Mouse (Mus musculus) stomach, embryonic 15.5 days (tissue): ENCODE results near the gene Phxr2. TPM values are rescaled to one million over a fixed set of nuclear protein-coding genes. Genes with fewer than 3 reads are reported as not detected.
"Not testable (repeated sequence)": the region's sequence is repeated elsewhere in the genome, so short reads cannot be mapped to it uniquely, and the experiment has no call there.

Source experiments
- ATAC-seq: fragments of 200-750 bp; cut with Nextera tagmentation; 2 replicates; pipeline ENCODE4 v1.8.0; 2017; ENCODE audit warnings: low read depth, moderate number of reproducible peaks, moderate TSS enrichment; ENCODE audit not compliant: insufficient read depth, low FRiP score
- H3K27ac ChIP-seq: fragments of 300-500 bp; sonication (generic); 2 replicates; pipeline ENCODE4 v1.5.1; 2015; ENCODE audit warnings: mild to moderate bottlenecking, inconsistent platforms
- H3K27me3 ChIP-seq: fragments of 300-500 bp; sonication (generic); replicated peaks from 2 replicates; pipeline ENCODE4 v1.6.1; 2015; ENCODE audit warnings: inconsistent platforms
- H3K36me3 ChIP-seq: fragments of 300-500 bp; sonication (generic); 2 replicates; pipeline ENCODE4 v1.6.1; 2015; ENCODE audit warnings: inconsistent platforms
- H3K4me1 ChIP-seq: fragments of 300-500 bp; sonication (generic); 2 replicates; pipeline ENCODE4 v1.6.1; 2015; ENCODE audit warnings: inconsistent platforms
- H3K4me2 ChIP-seq: fragments of 300-500 bp; sonication (generic); 2 replicates; pipeline ENCODE4 v1.6.1; 2015; ENCODE audit warnings: mild to moderate bottlenecking, inconsistent platforms
- H3K4me3 ChIP-seq: fragments of 300-500 bp; sonication (generic); replicated peaks from 2 replicates; pipeline ENCODE4 v1.5.1; 2015; ENCODE audit warnings: inconsistent platforms
- H3K9ac ChIP-seq: fragments of 300-500 bp; sonication (generic); 2 replicates; pipeline ENCODE4 v1.6.1; 2015; ENCODE audit warnings: inconsistent platforms
- H3K9me3 ChIP-seq: fragments of 300-500 bp; sonication (generic); 2 replicates; pipeline ENCODE4 v1.6.1; 2016; ENCODE audit warnings: inconsistent platforms
- WGBS: fragments of 180-500 bp; shearing (Covaris S2); methylation state at CpG from one replicate; pipeline ENCODE4 v1.1.7; 2015; 5-methylcytosine and 5-hydroxymethylcytosine counted together
- polyA plus RNA-seq: library from polyadenylated mRNA; unstranded; fragments of >200 nt; fragmentation: Nextera tagmentation; extraction: Ambion mirVana; gene quantifications from 2 replicates; pipeline ENCODE4 v1.2.1, GENCODE M21; 2015

The Phxr2 gene
- polyA plus RNA-seq, 1 experiment from 2014 or later: not detected

DNA sequence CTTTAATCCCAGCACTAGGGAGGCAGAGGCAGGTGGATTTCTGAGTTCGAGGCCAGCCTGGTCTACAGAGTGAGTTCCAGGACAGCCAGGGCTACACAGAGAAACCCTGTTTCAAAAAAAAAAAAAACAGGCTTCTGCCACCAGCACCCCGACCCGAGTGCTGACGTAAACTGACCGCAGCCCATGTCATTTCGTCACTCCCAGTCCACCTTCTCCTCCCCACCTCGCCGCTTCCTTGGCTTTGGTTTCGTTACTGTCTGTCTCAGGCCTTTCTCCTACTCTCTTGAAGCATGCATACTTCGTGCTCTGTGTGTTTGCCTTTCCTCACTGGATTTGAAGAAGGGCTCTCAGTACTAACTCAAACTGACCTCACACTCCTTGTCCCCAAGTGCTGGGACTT is 31.6 kb upstream of the Phxr2 start:
- H3K27ac ChIP-seq, H3K4me3 ChIP-seq, H3K9ac ChIP-seq, H3K9me3 ChIP-seq, H3K4me2 ChIP-seq, H3K4me1 ChIP-seq, H3K27me3 ChIP-seq, ATAC-seq, H3K36me3 ChIP-seq: not testable (repeated sequence)
- 97% methylated on average over 10 of the region's 10 CpGs for WGBS

DNA sequence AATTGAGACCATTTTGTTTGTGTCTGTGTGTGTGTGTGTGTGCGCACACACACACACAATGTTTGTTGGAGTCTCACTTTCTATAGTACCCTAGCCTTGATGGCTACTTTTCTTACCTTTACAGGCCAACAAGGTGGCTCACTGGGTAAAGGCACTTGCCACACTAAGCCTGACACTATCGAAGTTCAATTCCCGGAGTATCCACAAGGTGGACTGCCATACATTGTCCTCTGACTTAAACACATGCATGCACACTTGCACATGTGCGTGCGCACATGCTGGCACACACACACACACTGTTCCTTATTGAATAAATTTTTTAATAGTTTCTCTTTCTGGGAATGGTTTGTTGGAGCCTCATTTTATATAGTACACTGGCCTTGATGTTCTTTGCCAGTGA is 30.7 kb upstream of the Phxr2 start:
- no peak for ATAC-seq
- WGBS: 91% methylated on average over 5 of the region's 5 CpGs

DNA sequence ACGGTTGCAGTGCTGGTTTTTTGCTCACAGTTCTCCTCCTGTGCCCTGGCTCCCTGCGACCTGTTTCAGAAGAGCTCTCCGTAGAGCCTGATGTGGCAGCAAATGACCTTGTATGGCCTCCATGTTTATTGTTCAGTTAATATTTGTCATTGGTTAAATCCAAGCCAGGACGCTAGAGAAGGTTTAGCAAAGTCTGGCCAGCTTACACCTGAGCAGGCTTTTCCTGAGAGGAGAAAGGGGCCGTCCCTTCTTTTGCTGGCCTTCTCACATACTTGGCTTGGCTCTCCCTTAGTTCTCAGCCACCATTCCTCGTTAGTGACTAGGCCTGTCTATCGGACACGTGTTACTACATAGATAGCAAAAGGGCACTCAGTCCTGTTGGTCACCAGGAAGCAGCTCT is 28.5 kb upstream of the Phxr2 start:
- Histone ChIP-seq H3K4me2 (no peak overlapping the region), H3K27ac (no peak overlapping the region), H3K27me3 (no peaks in the 10 kb centered on the region), H3K4me3 (no peak overlapping the region), H3K9me3 (no peaks in the 10 kb centered on the region), H3K9ac (no peak overlapping the region), H3K4me1 (no peaks in the 10 kb centered on the region), H3K36me3 (0 out of 2 replicates have a peak, but pooled peaks cover 3% of the 10 kb centered on the region)
- ATAC-seq: no peak
- 71% methylated on average over 8 of the region's 8 CpGs for WGBS

More for the DNA sequence above, 30.7 kb upstream of the Phxr2 start:
- no peak overlapping the region for H3K9ac ChIP-seq
- no peaks in the 10 kb centered on the region for H3K9me3 ChIP-seq
- H3K27ac ChIP-seq: no peak overlapping the region
- H3K4me1 ChIP-seq: no peaks in the 10 kb centered on the region
- H3K4me2 ChIP-seq: no peak overlapping the region
- H3K4me3 ChIP-seq: no peak overlapping the region
- H3K36me3 ChIP-seq: no peaks in the 10 kb centered on the region
- H3K27me3 ChIP-seq: no peaks in the 10 kb centered on the region

DNA sequence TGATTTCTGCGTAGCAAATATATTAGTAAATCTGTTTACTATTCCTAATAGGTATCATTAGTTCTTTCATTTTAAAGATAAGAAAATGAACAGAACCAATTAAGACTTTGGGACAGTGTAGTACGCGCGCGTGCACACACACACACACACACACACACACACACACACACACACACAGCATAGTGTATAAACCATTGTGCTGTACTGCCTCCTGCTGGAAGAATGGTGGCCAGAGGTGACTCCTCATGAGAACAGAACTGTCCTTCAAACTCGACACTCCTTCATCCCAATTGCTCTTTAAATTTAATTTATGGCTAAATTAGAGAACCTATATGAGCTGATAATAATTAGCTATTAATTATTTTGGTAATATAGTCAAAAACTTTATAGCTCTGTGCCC is 25.9 kb upstream of the Phxr2 start:
- no peak overlapping the region for H3K27ac ChIP-seq
- ATAC-seq: no peak
- H3K27me3 ChIP-seq: no peaks in the 10 kb centered on the region
- H3K4me1 ChIP-seq: no peaks in the 10 kb centered on the region
- H3K36me3 ChIP-seq: 0 out of 2 replicates have a peak, but pooled peaks cover 3% of the 10 kb centered on the region
- no peak overlapping the region for H3K4me2 ChIP-seq
- H3K4me3 ChIP-seq: no peak overlapping the region
- no peak overlapping the region for H3K9ac ChIP-seq
- H3K9me3 ChIP-seq: no peaks in the 10 kb centered on the region
- WGBS: 90% methylated on average over 6 of the region's 6 CpGs

DNA sequence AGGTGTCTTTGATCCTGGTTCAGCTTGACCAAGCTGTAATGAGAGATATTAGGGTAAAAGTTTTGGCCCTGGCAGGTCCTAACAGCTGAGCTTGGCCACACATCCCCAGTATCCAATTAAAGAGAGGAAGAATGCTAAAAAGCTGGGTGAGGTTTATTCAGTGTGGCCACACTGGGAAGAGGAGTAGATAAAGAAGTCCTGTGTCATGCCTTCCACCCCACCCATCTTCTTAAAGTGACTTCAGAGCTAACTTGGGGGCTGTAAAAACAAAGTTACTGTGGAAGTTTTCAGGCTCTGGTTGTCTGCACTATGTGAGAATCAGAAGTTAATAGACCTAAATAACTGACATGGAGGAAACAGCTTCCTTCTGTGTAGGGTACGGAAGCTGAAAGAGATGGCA is 25.5 kb upstream of the Phxr2 start:
- H3K27ac ChIP-seq: no peak overlapping the region
- WGBS: 95% methylated on average over 1 of the region's 1 CpGs
- no peak for ATAC-seq
- no peak overlapping the region for H3K4me3 ChIP-seq
- 0 out of 2 replicates have a peak, but pooled peaks cover 3% of the 10 kb centered on the region for H3K36me3 ChIP-seq
- no peaks in the 10 kb centered on the region for H3K9me3 ChIP-seq
- H3K4me1 ChIP-seq: no peaks in the 10 kb centered on the region
- no peak overlapping the region for H3K4me2 ChIP-seq
- no peaks in the 10 kb centered on the region for H3K27me3 ChIP-seq
- H3K9ac ChIP-seq: no peak overlapping the region

DNA sequence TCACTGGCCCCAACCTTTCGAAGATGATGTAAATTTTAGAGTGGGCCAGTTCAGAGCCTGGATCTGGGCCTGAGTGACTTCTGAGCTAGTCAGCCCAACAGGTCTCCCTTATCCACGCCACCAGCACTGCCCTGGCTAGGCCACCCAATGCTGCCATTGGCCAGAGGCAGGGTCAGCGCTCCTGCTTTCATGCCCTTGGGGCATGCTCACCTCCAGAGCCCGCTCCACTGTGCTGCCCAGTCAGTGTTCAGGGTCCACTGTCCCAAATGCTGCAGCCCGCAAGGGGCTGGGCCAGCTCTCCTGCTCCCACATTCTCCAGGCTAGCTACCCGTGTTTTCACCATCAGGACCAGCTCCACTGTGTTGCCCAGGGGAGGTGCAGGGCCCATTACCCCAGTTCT is 23.9 kb upstream of the Phxr2 start:
- WGBS: 90% methylated on average over 6 of the region's 6 CpGs

DNA sequence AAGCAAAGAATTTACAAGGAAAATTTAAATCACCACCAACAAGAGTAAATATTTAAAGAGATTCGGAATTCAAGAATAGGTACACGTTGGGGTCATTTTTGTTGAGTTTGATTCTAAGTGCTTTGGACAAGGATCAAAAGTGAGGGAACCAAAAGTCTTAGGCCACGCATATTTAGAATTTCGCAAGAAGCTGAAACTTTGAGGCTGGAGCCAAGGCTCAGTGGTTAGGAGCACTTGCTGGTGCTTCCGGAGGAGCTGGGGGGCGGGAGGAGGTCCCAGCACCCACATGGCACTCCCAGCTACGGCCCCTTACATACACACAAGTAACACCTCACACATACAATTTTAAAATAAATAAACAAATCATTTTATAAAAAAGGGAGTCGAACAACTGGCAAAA is 20.5 kb upstream of the Phxr2 start:
- WGBS: 91% methylated on average over 8 of the region's 8 CpGs
- no peaks in the 10 kb centered on the region for H3K27me3 ChIP-seq
- no peaks in the 10 kb centered on the region for H3K4me1 ChIP-seq
- no peak overlapping the region for H3K27ac ChIP-seq
- H3K9ac ChIP-seq: no peak overlapping the region
- H3K36me3 ChIP-seq: 0 out of 2 replicates have a peak, but pooled peaks cover 3% of the 10 kb centered on the region
- H3K4me3 ChIP-seq: no peak overlapping the region
- no peaks in the 10 kb centered on the region for H3K9me3 ChIP-seq
- ATAC-seq: no peak
- H3K4me2 ChIP-seq: no peak overlapping the region

More for the DNA sequence above, 23.9 kb upstream of the Phxr2 start:
- no peaks in the 10 kb centered on the region for H3K4me1 ChIP-seq
- no peak overlapping the region for H3K9ac ChIP-seq
- 0 out of 2 replicates have a peak, but pooled peaks cover 3% of the 10 kb centered on the region for H3K36me3 ChIP-seq
- no peak overlapping the region for H3K27ac ChIP-seq
- H3K27me3 ChIP-seq: no peaks in the 10 kb centered on the region
- ATAC-seq: no peak
- H3K4me3 ChIP-seq: no peak overlapping the region
- no peaks in the 10 kb centered on the region for H3K9me3 ChIP-seq
- no peak overlapping the region for H3K4me2 ChIP-seq

DNA sequence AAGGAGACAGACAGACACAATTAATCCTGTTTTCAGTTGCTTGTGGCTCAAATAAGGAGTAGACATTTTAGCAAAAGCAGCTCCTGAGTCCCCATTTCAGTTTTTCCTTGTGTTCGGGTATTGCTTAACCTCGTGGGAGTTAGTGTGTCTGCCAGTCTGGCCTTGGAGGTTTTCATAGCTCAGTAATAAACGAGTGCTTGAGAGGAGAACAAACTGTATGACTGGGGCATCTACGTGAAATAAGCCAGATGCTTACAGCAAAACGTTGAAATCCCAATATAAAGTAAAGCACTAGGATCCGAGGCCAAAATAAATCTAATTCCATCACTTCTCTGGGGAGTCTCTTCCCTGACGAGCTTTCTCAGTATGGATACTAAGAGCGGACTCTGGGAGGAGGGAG is 19.5 kb upstream of the Phxr2 start:
- H3K4me2 ChIP-seq: no peak overlapping the region
- H3K4me1 ChIP-seq: no peaks in the 10 kb centered on the region
- 55% methylated on average over 8 of the region's 8 CpGs for WGBS
- H3K9ac ChIP-seq: no peak overlapping the region
- no peaks in the 10 kb centered on the region for H3K27me3 ChIP-seq
- 0 out of 2 replicates have a peak, but pooled peaks cover 3% of the 10 kb centered on the region for H3K36me3 ChIP-seq
- no peak overlapping the region for H3K4me3 ChIP-seq
- no peak for ATAC-seq
- H3K9me3 ChIP-seq: no peaks in the 10 kb centered on the region
- no peak overlapping the region for H3K27ac ChIP-seq

DNA sequence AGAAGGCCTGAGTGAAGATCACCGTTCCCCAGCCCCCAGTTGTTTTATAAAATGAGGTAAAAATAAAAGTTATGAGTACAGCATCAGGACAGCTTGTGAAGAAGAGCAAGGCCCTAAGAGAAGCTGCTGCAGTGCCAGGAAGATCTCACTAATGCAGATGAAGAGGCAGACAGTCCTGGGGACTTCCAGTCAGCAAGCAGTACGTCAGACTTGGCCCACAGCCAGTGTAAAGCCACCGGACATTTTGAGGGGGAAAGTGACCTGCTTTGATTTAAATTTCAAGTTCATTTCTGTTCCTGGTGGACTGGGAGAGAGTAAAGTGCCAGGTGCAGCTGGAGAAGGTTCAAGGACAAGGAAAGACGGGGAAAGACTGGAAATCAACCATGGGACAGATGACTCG is 10.2 kb upstream of the Phxr2 start:
- Histone ChIP-seq H3K9ac (no peak overlapping the region), H3K4me1 (0 out of 2 replicates have a peak, but pooled peaks cover 5% of the 10 kb centered on the region), H3K27me3 (no peaks in the 10 kb centered on the region), H3K9me3 (no peaks in the 10 kb centered on the region), H3K36me3 (no peaks in the 10 kb centered on the region), H3K4me2 (no peak overlapping the region), H3K4me3 (no peak overlapping the region), H3K27ac (no peak overlapping the region)
- no peak for ATAC-seq
- WGBS: 61% methylated on average over 5 of the region's 5 CpGs

DNA sequence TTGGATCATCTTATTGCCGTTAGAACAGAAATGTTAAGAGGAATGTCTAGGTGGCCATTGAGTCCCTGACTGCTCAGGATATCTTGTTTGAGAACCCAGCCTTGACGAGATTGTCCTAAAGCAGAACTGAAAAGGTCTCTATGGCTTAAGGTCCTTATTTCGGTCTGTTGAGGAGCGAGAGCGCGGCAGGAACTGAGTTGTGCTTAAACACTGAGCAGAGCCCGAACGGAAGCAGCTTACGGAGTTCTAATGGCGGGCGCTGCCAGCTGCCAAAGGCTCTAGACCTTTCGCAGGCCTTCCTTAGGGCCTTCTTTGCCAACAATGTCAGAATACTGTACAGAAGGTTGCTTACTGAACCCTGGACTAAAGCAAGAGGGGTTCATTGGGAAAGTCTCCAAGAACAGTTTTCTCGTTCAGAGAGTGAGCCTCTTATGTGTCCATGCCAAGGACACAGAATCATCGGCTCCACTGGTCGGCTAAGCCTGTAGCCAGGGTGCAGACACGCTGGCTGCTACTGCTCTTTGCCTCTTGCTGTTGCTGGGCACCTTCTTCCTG is 7.3 kb upstream of the Phxr2 start:
- Histone ChIP-seq H3K27me3 (no peaks in the 10 kb centered on the region), H3K4me2 (no peak overlapping the region), H3K36me3 (no peaks in the 10 kb centered on the region), H3K4me1 (0 out of 2 replicates have a peak, but pooled peaks cover 5% of the 10 kb centered on the region), H3K4me3 (no peak overlapping the region), H3K9me3 (no peaks in the 10 kb centered on the region), H3K27ac (peak overlapping the region; percentile 68), H3K9ac (no peak overlapping the region)
- 93% methylated on average over 16 of the region's 16 CpGs for WGBS
- ATAC-seq: no peak

DNA sequence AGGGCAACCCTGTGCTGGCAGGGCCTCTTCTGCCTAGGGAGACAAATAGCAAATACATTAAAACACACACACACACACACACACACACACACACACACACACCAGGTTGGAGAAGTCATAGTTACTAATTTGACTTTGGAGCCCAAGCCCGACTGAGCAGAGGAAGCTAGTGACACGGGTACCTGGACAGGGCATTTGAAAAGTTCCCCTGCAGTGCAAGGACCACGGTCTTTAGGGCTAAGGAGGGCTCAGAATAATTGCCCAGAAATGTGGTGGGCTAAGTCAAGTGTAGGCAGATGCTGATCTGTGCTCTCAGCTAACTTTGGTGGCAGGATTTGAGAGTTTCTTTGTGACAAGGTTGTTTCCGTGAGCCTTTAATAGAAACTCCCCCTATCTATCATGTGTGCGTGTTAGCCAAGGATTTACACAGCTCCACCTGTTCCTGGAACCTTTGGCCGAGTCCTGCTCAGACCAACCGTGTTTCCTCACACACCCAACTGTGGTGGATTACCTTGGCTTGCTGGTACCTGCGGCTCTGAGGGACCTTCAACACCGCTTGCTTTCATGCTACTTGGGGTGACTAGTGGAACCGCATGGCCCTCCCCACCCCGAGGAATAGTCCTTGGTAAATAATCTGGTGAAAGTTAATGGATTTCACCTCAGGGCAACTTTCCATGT is 6.6 kb upstream of the Phxr2 start:
- Histone ChIP-seq H3K9ac (no peak overlapping the region), H3K4me3 (no peak overlapping the region), H3K36me3 (no peaks in the 10 kb centered on the region), H3K27ac (peak overlapping the region; percentile 87), H3K27me3 (no peaks in the 10 kb centered on the region), H3K9me3 (no peaks in the 10 kb centered on the region), H3K4me1 (0 out of 2 replicates have a peak, but pooled peaks cover 5% of the 10 kb centered on the region), H3K4me2 (no peak overlapping the region)
- 70% methylated on average over 11 of the region's 11 CpGs for WGBS
- ATAC-seq: peak; percentile 81

DNA sequence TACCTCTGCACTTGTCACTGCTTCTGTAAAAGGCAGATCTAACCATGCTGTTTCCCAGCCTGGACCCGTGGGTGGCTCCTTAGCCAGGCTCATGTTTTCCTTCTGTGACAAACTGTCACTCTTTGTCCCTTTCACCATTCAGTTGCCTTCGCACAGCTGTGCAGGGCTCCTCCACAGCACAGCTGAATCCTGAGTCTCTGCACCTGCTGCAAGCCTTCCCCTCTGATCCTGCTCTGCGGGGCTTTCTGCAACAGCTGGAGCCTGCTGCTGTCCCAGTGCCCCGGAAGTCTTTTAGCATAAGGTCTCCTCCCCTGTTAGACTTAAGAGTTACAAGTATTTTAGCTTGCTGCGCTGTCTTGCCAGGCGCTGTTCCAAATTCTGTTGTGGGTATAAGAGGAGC is 6.1 kb upstream of the Phxr2 start:
- no peak overlapping the region for H3K4me2 ChIP-seq
- peak overlapping the region; percentile 87 for H3K27ac ChIP-seq
- ATAC-seq: no peak

More for the DNA sequence above, 6.1 kb upstream of the Phxr2 start:
- WGBS: 54% methylated on average over 6 of the region's 6 CpGs
- Histone ChIP-seq H3K27me3 (no peaks in the 10 kb centered on the region), H3K4me3 (no peak overlapping the region), H3K9ac (no peak overlapping the region), H3K4me1 (0 out of 2 replicates have a peak, but pooled peaks cover 5% of the 10 kb centered on the region), H3K9me3 (no peaks in the 10 kb centered on the region), H3K36me3 (no peaks in the 10 kb centered on the region)
